Mouse (Mus musculus) olfactory bulb, adult 2 months (tissue): ENCODE measurements at regions not wholly inside any gene's neighbourhood (a gene's known extent, or its start where the extent isn't known, plus 50 kb on each side); places are given as distances from the start of the nearest gene placed in this dataset.

Experiments used
- CTCF ChIP-seq: fragments of 200-500 bp; IDR thresholded peaks from 2 replicates; pipeline ENCODE4 v1.5.1; 2012; ENCODE audit warnings: low read depth, mild to moderate bottlenecking, low read length, moderate library complexity; ENCODE audit not compliant: insufficient read depth
- POLR2A ChIP-seq: fragments of 200-500 bp; IDR thresholded peaks from 2 replicates; pipeline ENCODE4 v1.6.1; 2012; ENCODE audit warnings: mild to moderate bottlenecking, low read depth, low read length, moderate library complexity; ENCODE audit not compliant: insufficient read depth

DNA sequence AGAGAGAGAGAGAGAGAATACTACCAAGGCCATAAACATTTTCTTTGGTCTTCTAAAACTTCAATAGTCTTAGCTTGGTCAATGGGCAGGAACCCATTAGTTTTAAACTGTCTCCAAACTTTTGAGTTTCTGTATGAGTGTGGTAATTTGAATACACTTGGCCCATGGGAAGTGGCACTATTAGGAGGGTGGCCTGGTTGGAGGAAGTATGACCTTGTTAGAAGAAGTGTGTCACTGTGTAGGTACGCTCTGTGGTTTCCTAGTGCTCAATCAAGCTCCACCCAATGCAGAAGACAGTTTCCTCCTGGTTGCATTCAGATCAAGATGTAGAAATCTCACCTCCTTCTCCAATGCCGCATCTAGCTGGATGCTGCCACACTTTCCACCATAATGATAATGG, 94.5 kb upstream of the Ipo5 start:
- no peak for TF ChIP-seq POLR2A
- no peak for TF ChIP-seq CTCF
